Mouse (Mus musculus) limb, embryonic 14.5 days (tissue): ENCODE measurements at regions not wholly inside any gene's neighbourhood (a gene's known extent, or its start where the extent isn't known, plus 50 kb on each side); places are given as distances from the start of the nearest gene placed in this dataset.

Source experiments
- ATAC-seq: fragments of 200-750 bp; cut with Nextera tagmentation; 2 replicates; pipeline ENCODE4 v1.8.0; 2017; ENCODE audit warnings: low read depth, moderate number of reproducible peaks, moderate TSS enrichment; ENCODE audit not compliant: low FRiP score
- DNase-seq: peaks from one replicate; pipeline ENCODE4 v3.0.0-alpha.2; 2015; ENCODE audit warnings: low spot score
- H3K27ac ChIP-seq: fragments of 300-500 bp; sonication (generic); replicated peaks from 2 replicates; pipeline ENCODE4 v1.5.1; 2014; ENCODE audit warnings: low read depth, mild to moderate bottlenecking, low read length, moderate library complexity, mixed read lengths
- H3K27me3 ChIP-seq: fragments of 300-500 bp; sonication (generic); 2 replicates; pipeline ENCODE4 v1.6.1; 2014; ENCODE audit warnings: low read length, mixed read lengths; ENCODE audit not compliant: control insufficient read depth, insufficient read depth
- H3K36me3 ChIP-seq: fragments of 300-500 bp; sonication (generic); 2 replicates; pipeline ENCODE4 v1.6.1; 2014; ENCODE audit warnings: mild to moderate bottlenecking, low read length, moderate library complexity, mixed read lengths; ENCODE audit not compliant: control insufficient read depth, insufficient read depth
- H3K4me1 ChIP-seq: fragments of 300-500 bp; sonication (generic); 2 replicates; pipeline ENCODE4 v1.6.1; 2014; ENCODE audit warnings: antibody characterized with exemption, low read length, mixed read lengths; ENCODE audit not compliant: control insufficient read depth, insufficient read depth
- H3K4me2 ChIP-seq: fragments of 300-500 bp; sonication (generic); replicated peaks from 2 replicates; pipeline ENCODE4 v1.6.1; 2014; ENCODE audit warnings: low read depth, mild to moderate bottlenecking, low read length, moderate library complexity; ENCODE audit not compliant: severe bottlenecking
- H3K4me3 ChIP-seq: fragments of 300-500 bp; sonication (generic); replicated peaks from 2 replicates; pipeline ENCODE4 v1.5.1; 2014; ENCODE audit warnings: low read length
- H3K9ac ChIP-seq: fragments of 300-500 bp; sonication (generic); 2 replicates; pipeline ENCODE4 v1.6.1; 2014; ENCODE audit warnings: mild to moderate bottlenecking, low read depth, low read length, moderate library complexity; ENCODE audit not compliant: severe bottlenecking
- H3K9me3 ChIP-seq: fragments of 300-500 bp; sonication (generic); 2 replicates; pipeline ENCODE4 v1.6.1; 2016; ENCODE audit warnings: low read length; ENCODE audit not compliant: control insufficient read depth
- POLR2A ChIP-seq: fragments of 200-500 bp; IDR thresholded peaks from 2 replicates; pipeline ENCODE4 v1.8.0; 2012; ENCODE audit warnings: inconsistent platforms, mild to moderate bottlenecking, moderate library complexity, borderline replicate concordance; ENCODE audit not compliant: insufficient read depth, insufficient read length; ENCODE audit errors: extremely low read depth
- WGBS: fragments of 180-500 bp; shearing (Covaris S2); extraction: QIAGEN DNeasy Blood & Tissue Kit; methylation state at CpG from one replicate; pipeline ENCODE4 v1.1.7; 2014; 5-methylcytosine and 5-hydroxymethylcytosine counted together

DNA sequence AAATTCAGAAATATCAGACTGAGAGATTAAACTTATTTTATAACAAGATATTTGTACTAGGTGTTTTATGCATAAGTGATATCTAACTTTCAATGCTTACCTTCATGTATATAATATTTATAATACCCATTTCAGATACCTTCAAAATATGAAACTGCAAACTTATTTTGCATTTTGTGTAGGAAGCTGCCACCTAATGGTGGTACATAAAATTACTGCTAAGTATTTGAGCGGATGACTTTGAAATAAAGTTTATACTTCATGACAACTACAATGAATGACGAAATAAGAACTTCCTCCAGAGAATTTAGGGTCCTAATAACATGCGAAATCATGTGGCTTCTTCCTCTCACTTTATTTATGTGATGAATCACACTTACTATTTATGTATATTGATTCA, 1498.6 kb upstream of the Cdh9 start:
- Histone ChIP-seq H3K4me1 (no peaks in the 10 kb centered on the region), H3K9me3 (no peaks in the 10 kb centered on the region), H3K36me3 (no peaks in the 10 kb centered on the region), H3K9ac (no peak overlapping the region), H3K4me3 (no peak overlapping the region), H3K27me3 (no peaks in the 10 kb centered on the region), H3K27ac (no peak overlapping the region), H3K4me2 (no peak overlapping the region)
- TF ChIP-seq POLR2A: no peak
- ATAC-seq (no peak), DNase-seq (no peak)
- WGBS: 73% methylated on average over 3 of the region's 3 CpGs

DNA sequence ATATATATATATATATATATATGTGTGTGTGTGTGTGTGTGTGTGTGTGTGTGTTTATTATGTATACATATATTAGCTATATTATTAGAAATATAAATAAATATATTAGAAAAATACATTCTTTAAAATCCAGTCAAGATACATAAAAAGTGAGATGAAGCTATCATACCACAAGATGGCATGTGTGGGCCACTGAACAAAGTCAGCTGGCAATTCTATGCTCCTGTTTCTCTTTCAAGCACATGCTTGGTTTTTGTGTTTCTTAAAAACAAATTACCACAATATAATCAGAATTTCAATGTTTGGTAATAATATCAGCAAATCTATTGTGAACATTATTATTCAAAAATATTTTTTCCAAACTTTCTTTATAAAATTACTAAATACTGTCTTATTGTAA, 1490.2 kb upstream of the Cdh9 start:
- Histone ChIP-seq H3K4me2 (no peak overlapping the region), H3K27ac (no peak overlapping the region), H3K4me3 (no peak overlapping the region), H3K9me3 (no peaks in the 10 kb centered on the region), H3K9ac (no peak overlapping the region), H3K36me3 (no peaks in the 10 kb centered on the region), H3K27me3 (no peaks in the 10 kb centered on the region), H3K4me1 (no peaks in the 10 kb centered on the region)
- peak; percentile 63 for DNase-seq
- TF ChIP-seq POLR2A: no peak
- ATAC-seq: no peak
